Mouse (Mus musculus) gonadal fat pad, adult 2 months (tissue): ENCODE results near the gene Arhgap24. TPM values are rescaled to one million over a fixed set of nuclear protein-coding genes. Genes with fewer than 3 reads are reported as not detected.

Experiments
- DNase-seq: peaks from one replicate; pipeline ENCODE4 v3.0.0-alpha.2; 2012; ENCODE audit warnings: low read depth
- polyA plus RNA-seq: library from polyadenylated mRNA; depleted of rRNA; stranded (reverse); fragments of >200 nt; gene quantifications from 2 replicates; pipeline ENCODE4 v1.2.3, GENCODE M21; 2012; rRNA removed

Arhgap24 gene
- polyA plus RNA-seq = 13.4 and 16.7 TPM in 2 replicates

- DNase-seq = no peak
Observed at GRCm38 (mm10) chr5:102481215-102482211, at the start of gene Arhgap24. Gene Arhgap24, plus strand, starts transcription at chr5:102481391.

GRCm38 (mm10) chr5:102434182-102434581 lies 47.0 kb upstream of the Arhgap24 start:
- DNase-seq = no peak

- no peak for DNase-seq
Observed at GRCm38 (mm10) chr5:102436581-102436980, 44.6 kb upstream of the Arhgap24 start.

GRCm38 (mm10) chr5:102439119-102439877 lies 41.9 kb upstream of the Arhgap24 start:
- no peak for DNase-seq

GRCm38 (mm10) chr5:102447436-102447835 lies 33.8 kb upstream of the Arhgap24 start:
- no peak for DNase-seq

GRCm38 (mm10) chr5:102450897-102451296 lies 30.3 kb upstream of the Arhgap24 start:
- no peak for DNase-seq

- no peak for DNase-seq
Observed at GRCm38 (mm10) chr5:102452079-102452797, 29.0 kb upstream of the Arhgap24 start.

- no peak for DNase-seq
Observed at GRCm38 (mm10) chr5:102453324-102453723, 27.9 kb upstream of the Arhgap24 start.

- no peak for DNase-seq
Observed at GRCm38 (mm10) chr5:102455247-102455646, 25.9 kb upstream of the Arhgap24 start.

- DNase-seq = no peak
Observed at GRCm38 (mm10) chr5:102460452-102461197, 20.6 kb upstream of the Arhgap24 start.

- DNase-seq = no peak
Observed at GRCm38 (mm10) chr5:102462948-102463347, 18.2 kb upstream of the Arhgap24 start.

GRCm38 (mm10) chr5:102465372-102465771 lies 15.8 kb upstream of the Arhgap24 start:
- no peak for DNase-seq

- DNase-seq = no peak
Observed at GRCm38 (mm10) chr5:102468292-102468691, 12.9 kb upstream of the Arhgap24 start.

- DNase-seq = no peak
Observed at GRCm38 (mm10) chr5:102470284-102470683, 10.9 kb upstream of the Arhgap24 start.

- DNase-seq = no peak
Observed at GRCm38 (mm10) chr5:102478076-102478475, 3.1 kb upstream of the Arhgap24 start.

GRCm38 (mm10) chr5:102483285-102483975 lies 2.2 kb downstream of the Arhgap24 start:
- DNase-seq = no peak

- DNase-seq = no peak
Observed at GRCm38 (mm10) chr5:102491554-102491953, 10.4 kb downstream of the Arhgap24 start.

GRCm38 (mm10) chr5:102492152-102492551 lies 11.0 kb downstream of the Arhgap24 start:
- DNase-seq = no peak

GRCm38 (mm10) chr5:102494827-102495226 lies 13.6 kb downstream of the Arhgap24 start:
- DNase-seq = no peak

GRCm38 (mm10) chr5:102497205-102497604 lies 16.0 kb downstream of the Arhgap24 start:
- no peak for DNase-seq
